Mouse (Mus musculus) hindbrain, embryonic 14.5 days (tissue): ENCODE measurements at regions not wholly inside any gene's neighbourhood (a gene's known extent, or its start where the extent isn't known, plus 50 kb on each side); places are given as distances from the start of the nearest gene placed in this dataset.

Source experiments
- ATAC-seq: fragments of 200-750 bp; cut with Nextera tagmentation; 2 replicates; pipeline ENCODE4 v1.8.0; 2017; ENCODE audit warnings: moderate number of reproducible peaks, mild to moderate bottlenecking, moderate TSS enrichment, moderate library complexity; ENCODE audit not compliant: low FRiP score
- DNase-seq: peaks from one replicate; pipeline ENCODE4 v3.0.0-alpha.2; 2015; ENCODE audit warnings: low spot score
- H3K27ac ChIP-seq: fragments of 300-500 bp; sonication (generic); 2 replicates; pipeline ENCODE4 v1.5.1; 2014; ENCODE audit warnings: mild to moderate bottlenecking, moderate library complexity
- H3K27me3 ChIP-seq: fragments of 300-500 bp; sonication (generic); 2 replicates; pipeline ENCODE4 v1.6.1; 2014; ENCODE audit warnings: mild to moderate bottlenecking, low read length, mixed read lengths; ENCODE audit not compliant: control insufficient read depth, insufficient read depth
- H3K36me3 ChIP-seq: fragments of 300-500 bp; sonication (generic); replicated peaks from 2 replicates; pipeline ENCODE4 v1.6.1; 2014; ENCODE audit not compliant: control insufficient read depth, insufficient read depth
- H3K4me1 ChIP-seq: fragments of 300-500 bp; sonication (generic); replicated peaks from 2 replicates; pipeline ENCODE4 v1.6.1; 2014; ENCODE audit warnings: antibody characterized with exemption, low read length, mixed read lengths; ENCODE audit not compliant: control insufficient read depth, insufficient read depth
- H3K4me2 ChIP-seq: fragments of 300-500 bp; sonication (generic); replicated peaks from 2 replicates; pipeline ENCODE4 v1.6.1; 2014; ENCODE audit warnings: mild to moderate bottlenecking, moderate library complexity
- H3K4me3 ChIP-seq: fragments of 300-500 bp; sonication (generic); replicated peaks from 2 replicates; pipeline ENCODE4 v1.5.1; 2014; ENCODE audit warnings: mild to moderate bottlenecking, low read length
- H3K9ac ChIP-seq: fragments of 300-500 bp; sonication (generic); 2 replicates; pipeline ENCODE4 v1.6.1; 2014
- H3K9me3 ChIP-seq: fragments of 300-500 bp; sonication (generic); 2 replicates; pipeline ENCODE4 v1.6.1; 2016; ENCODE audit warnings: low read length; ENCODE audit not compliant: control insufficient read depth
- WGBS: fragments of 180-500 bp; shearing (Covaris S2); extraction: QIAGEN DNeasy Blood & Tissue Kit; methylation state at CpG from one replicate; pipeline ENCODE4 v1.1.7; 2014; 5-methylcytosine and 5-hydroxymethylcytosine counted together

DNA sequence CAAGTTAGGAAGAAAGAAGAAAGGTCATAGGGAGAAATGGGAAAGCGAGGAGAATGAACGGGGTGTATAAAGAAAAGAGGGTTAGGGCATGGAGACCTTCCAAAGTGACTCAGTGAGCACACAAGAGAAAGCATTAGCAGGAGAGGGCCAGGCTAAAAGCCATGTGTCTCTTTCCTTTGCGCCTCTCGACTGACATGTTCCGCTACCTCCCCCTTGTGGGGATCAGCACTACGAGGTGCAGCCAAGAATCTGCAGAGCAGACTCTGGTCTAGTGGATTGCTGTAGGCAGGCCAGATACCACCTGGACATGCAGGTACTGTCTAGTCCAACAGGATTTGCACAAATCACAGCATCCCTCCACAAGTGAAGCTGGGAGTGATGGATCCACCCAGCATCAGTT lies 54.0 kb downstream of the Kcna5 start:
- no peak overlapping the region for H3K9ac ChIP-seq
- no peaks in the 10 kb centered on the region for H3K36me3 ChIP-seq
- no peaks in the 10 kb centered on the region for H3K27me3 ChIP-seq
- H3K4me3 ChIP-seq: no peak overlapping the region
- no peak for DNase-seq
- no peak overlapping the region for H3K4me2 ChIP-seq
- H3K4me1 ChIP-seq: no peaks in the 10 kb centered on the region
- H3K9me3 ChIP-seq: no peaks in the 10 kb centered on the region
- 66% methylated on average over 6 of the region's 6 CpGs for WGBS
- no peak for ATAC-seq
- H3K27ac ChIP-seq: no peak overlapping the region

DNA sequence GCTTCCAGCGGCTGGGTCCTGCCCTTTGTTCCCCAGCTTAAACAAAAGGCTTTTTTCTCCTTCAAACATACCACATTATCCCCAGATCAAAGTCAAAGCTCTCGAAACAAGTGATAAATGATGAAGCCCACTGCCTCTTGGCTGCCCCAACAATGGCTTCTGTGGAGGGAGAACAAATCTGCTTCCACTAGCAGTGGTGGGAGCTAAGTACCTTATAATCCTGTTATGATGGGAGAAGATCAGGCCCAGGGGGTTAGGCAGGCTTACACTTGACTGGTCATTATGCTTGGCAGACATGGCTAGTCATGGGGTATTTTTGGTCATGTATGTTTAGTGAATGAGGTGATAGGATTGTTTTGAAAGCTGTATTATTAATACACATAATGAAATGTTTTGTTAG lies 57.7 kb downstream of the Kcna5 start:
- no peak for ATAC-seq
- Histone ChIP-seq H3K4me1 (no peaks in the 10 kb centered on the region), H3K27ac (no peak overlapping the region), H3K4me3 (no peak overlapping the region), H3K4me2 (no peak overlapping the region), H3K9ac (no peak overlapping the region), H3K36me3 (no peaks in the 10 kb centered on the region), H3K9me3 (no peaks in the 10 kb centered on the region), H3K27me3 (no peaks in the 10 kb centered on the region)
- WGBS: 7% methylated on average over 2 of the region's 2 CpGs
- no peak for DNase-seq

DNA sequence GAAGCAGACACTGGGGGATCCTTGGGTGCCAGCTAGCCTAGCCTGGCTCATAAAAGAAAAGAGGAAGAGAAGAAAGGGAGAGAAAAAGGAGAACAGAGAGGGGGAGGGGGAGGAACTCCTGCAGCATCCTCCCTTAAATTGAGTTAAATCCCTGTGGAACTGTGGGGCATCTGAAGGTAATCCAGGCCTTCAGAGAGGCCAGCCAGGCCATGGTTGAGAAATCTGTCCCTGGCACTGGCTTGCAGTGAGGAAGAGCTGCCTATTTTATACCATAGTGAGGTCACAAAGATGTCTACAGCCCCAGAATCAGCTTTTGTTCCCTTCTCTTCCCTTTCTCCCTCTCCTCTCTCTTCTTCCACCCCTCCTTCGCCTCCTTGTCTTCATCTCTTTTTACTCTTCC lies 58.5 kb downstream of the Kcna5 start:
- 71% methylated on average over 1 of the region's 1 CpGs for WGBS
- no peak overlapping the region for H3K27ac ChIP-seq
- H3K4me2 ChIP-seq: no peak overlapping the region
- no peak for ATAC-seq
- H3K9ac ChIP-seq: no peak overlapping the region
- no peak for DNase-seq
- H3K27me3 ChIP-seq: no peaks in the 10 kb centered on the region
- H3K36me3 ChIP-seq: no peaks in the 10 kb centered on the region
- no peak overlapping the region for H3K4me3 ChIP-seq
- H3K9me3 ChIP-seq: no peaks in the 10 kb centered on the region
- no peaks in the 10 kb centered on the region for H3K4me1 ChIP-seq

DNA sequence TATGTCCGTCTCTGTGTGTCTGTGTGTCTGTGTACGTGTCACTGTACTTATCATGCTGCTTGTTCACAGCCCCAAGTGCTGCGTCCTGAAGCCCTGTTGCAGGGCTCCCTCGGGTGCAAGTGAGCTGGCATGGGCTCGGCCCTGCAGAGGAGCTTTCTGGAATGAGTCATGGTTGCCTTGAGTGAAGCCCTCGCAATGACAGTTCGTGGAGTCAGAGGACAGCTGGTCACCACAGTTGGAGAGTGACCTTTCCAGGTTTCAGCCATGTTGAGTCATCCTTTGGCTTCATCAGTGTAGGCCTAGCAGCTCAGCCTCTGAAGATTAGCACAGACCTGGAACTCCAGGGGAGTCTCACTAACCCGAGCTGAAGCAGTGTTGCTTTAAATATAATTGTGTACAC lies 59.7 kb downstream of the Kcna5 start:
- 85% methylated on average over 8 of the region's 8 CpGs for WGBS
- no peak for DNase-seq
- H3K9me3 ChIP-seq: no peaks in the 10 kb centered on the region
- ATAC-seq: no peak
- no peaks in the 10 kb centered on the region for H3K36me3 ChIP-seq
- no peak overlapping the region for H3K9ac ChIP-seq
- no peak overlapping the region for H3K27ac ChIP-seq
- no peak overlapping the region for H3K4me2 ChIP-seq
- no peaks in the 10 kb centered on the region for H3K4me1 ChIP-seq
- H3K27me3 ChIP-seq: no peaks in the 10 kb centered on the region
- H3K4me3 ChIP-seq: no peak overlapping the region

DNA sequence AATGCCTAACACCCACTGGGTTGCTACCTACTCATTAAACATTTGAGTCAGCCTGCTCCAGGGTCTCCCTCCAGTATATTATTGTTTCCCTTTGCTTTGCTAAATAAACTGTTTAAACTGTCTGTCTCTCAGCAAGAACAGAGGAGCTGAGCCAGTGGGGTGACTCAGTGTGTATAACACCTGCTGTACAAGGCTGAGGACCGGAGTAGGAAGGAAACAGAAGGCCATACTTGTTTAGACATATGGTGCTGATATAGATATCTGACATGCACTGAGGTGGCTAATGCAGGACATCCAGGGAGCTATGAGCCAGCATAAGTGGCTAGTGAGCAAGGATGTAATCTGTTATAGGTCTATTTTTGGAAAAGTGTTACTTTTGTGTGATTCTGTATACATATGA lies 81.5 kb downstream of the Kcna5 start:
- ATAC-seq (no peak), DNase-seq (no peak)
- no peak overlapping the region for H3K9ac ChIP-seq
- no peak overlapping the region for H3K4me3 ChIP-seq
- H3K36me3 ChIP-seq: no peaks in the 10 kb centered on the region
- H3K27me3 ChIP-seq: no peaks in the 10 kb centered on the region
- H3K9me3 ChIP-seq: no peaks in the 10 kb centered on the region
- H3K27ac ChIP-seq: no peak overlapping the region
- no peak overlapping the region for H3K4me2 ChIP-seq
- 50% methylated on average over 1 of the region's 1 CpGs for WGBS
- no peaks in the 10 kb centered on the region for H3K4me1 ChIP-seq

DNA sequence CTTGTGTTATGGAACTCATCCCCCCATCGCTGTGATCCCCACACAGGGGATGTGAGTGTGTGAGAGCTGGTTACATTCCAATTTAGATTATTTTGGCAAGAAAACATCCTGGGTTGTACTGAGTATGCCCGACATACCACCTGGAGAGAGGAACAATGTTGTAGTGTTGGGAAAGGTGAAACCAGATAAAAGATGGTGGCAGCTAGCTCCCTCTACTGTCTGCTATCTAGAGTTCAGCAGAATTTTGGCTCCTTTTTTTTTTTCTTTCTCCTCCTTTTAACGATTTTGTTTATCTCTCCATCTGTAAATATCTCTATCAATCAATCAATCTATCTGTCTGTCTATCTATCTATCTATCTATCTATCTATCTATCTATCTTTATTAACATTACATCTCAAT lies 89.7 kb downstream of the Kcna5 start:
- DNase-seq (no peak), ATAC-seq (no peak)
- Histone ChIP-seq H3K9me3 (no peaks in the 10 kb centered on the region), H3K27me3 (no peaks in the 10 kb centered on the region), H3K4me1 (no peaks in the 10 kb centered on the region), H3K4me2 (no peak overlapping the region), H3K9ac (no peak overlapping the region), H3K27ac (no peak overlapping the region), H3K4me3 (no peak overlapping the region), H3K36me3 (no peaks in the 10 kb centered on the region)
- 33% methylated on average over 3 of the region's 3 CpGs for WGBS

DNA sequence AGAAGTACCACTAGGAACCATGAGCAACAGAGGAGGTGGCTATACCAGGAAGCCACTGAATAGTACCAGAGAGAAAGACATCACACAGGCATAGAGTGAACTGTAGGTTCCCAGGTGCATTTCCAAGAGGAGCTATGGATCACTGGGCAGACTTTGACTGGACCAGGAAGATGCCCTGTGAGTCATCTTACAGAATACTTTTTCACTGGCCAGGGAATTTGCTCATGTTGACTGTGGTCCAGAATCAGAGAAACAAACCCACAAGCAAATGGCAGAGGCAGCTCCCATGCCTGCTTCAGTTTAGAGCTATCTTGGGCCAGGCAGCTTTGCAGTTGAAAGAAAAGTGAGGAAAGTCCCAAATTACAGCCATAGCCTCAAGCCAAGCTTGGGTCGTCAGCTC lies 95.0 kb downstream of the Kcna5 start:
- 75% methylated on average over 1 of the region's 1 CpGs for WGBS
- Histone ChIP-seq H3K9ac (no peak overlapping the region), H3K4me2 (no peak overlapping the region), H3K36me3 (no peaks in the 10 kb centered on the region), H3K27me3 (no peaks in the 10 kb centered on the region), H3K27ac (no peak overlapping the region), H3K4me3 (no peak overlapping the region), H3K4me1 (no peaks in the 10 kb centered on the region), H3K9me3 (no peaks in the 10 kb centered on the region)
- ATAC-seq (no peak), DNase-seq (no peak)

DNA sequence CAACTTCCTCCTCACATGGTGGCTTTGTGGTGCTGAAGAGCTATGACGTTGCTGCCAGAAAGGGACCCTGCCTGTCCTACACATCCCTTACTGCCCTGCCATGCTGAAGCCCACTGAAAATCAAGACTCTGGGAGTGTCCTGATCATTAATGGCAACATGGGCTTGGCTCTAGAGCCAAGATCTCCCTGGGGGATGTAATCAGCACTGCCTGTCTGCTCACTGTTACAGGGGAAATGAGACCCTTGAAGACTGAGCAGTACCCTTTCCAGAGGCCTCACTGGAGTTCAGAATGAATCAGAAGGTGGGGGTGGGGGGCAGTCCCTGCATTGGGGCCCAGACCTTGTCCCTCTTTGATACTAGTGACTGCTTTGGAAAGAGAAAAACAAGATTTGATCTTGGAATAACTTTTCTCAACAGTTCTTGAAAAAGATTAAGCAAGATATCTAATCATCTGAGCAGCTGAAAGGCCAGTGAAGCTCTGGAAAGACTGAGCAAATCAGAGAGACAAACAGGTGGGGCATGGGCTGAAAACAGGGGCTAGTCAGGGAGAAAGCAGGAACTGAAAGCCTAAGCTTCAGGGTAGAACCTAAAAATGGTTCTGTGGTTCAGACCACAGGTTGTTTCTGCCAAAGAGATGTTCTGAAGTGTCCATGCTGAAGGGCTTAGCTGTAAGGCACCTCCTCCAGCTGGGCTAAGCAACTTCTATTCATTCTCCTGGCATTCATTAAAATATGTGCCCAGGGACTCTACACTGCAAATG lies 97.1 kb downstream of the Kcna5 start:
- Histone ChIP-seq H3K27me3 (no peaks in the 10 kb centered on the region; the same call in 1 of the 2 replicates), H3K36me3 (no peaks in the 10 kb centered on the region), H3K27ac (no peak overlapping the region), H3K4me3 (no peak overlapping the region), H3K9me3 (no peaks in the 10 kb centered on the region), H3K4me1 (no peaks in the 10 kb centered on the region), H3K9ac (no peak overlapping the region), H3K4me2 (no peak overlapping the region)
- 66% methylated on average over 1 of the region's 1 CpGs for WGBS
- no peak for DNase-seq
- no peak for ATAC-seq

DNA sequence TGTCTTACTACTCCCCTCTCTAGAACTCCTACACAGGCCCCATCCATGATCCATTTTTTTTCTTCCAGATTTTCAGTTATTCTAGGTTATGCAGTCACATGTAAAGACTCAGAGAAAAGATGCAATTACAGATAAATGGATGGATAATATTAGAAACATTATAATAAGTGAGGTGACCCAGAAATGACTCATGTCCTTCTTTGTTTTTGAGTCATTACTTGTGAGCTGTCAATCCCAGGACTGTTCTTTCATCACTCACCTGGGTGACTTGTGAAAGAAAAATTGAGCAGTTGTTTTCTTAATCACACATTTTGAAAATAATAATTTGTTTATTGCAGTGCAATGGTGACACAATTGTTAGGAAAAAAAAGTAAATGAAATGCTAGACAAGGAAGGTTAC lies 108.0 kb downstream of the Kcna5 start:
- no peak for DNase-seq
- Histone ChIP-seq H3K27me3 (no peaks in the 10 kb centered on the region), H3K36me3 (no peaks in the 10 kb centered on the region), H3K4me3 (no peak overlapping the region), H3K9me3 (no peaks in the 10 kb centered on the region), H3K27ac (no peak overlapping the region), H3K4me1 (no peaks in the 10 kb centered on the region), H3K4me2 (no peak overlapping the region), H3K9ac (no peak overlapping the region)
- ATAC-seq: no peak

DNA sequence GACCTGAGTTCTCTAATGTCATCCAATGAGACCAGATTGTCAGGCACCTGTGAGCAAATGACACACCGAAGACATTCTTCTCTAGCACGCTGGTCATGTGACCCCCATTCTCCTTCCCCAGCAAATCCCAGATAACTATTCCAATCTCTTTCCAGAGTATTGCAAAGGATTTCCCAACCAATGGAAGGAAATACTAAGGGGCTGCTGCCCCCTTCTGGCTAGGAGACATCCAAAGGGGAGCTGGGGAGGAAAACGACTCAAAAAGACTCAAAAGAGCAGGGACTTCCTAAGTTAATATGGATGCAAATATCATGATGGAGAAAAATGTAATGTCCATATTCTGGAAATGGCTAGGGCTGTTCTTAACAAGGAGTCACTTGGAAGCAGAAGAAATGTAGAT lies 129.5 kb downstream of the Kcna5 start:
- WGBS: 39% methylated on average over 3 of the region's 3 CpGs
- H3K4me3 ChIP-seq: no peak overlapping the region
- no peaks in the 10 kb centered on the region for H3K36me3 ChIP-seq
- H3K27ac ChIP-seq: no peak overlapping the region
- H3K9me3 ChIP-seq: no peaks in the 10 kb centered on the region
- no peak for ATAC-seq
- H3K27me3 ChIP-seq: no peaks in the 10 kb centered on the region
- H3K4me1 ChIP-seq: no peaks in the 10 kb centered on the region
- H3K9ac ChIP-seq: no peak overlapping the region
- peak; percentile 69 for DNase-seq
- H3K4me2 ChIP-seq: no peak overlapping the region
